11 mouse cellular contexts compared by ENCODE assay signal in genomic region chr9:65011304-65011703, GRCm38 (mm10). TPM values are rescaled to one million over a fixed set of nuclear protein-coding genes. Genes with fewer than 3 reads are reported as not detected.
DNase-seq lines count a peak whose midpoint lies in the region; ATAC-seq and TF ChIP-seq lines count a peak whose summit lies in the region.
"Had no signal": no experiment of that assay in that cellular context is flagged by ENCODE, and none has a peak within 500 bp of the region (broad histone marks: within the 10 kb centered on the region; RNA-seq: fewer than 3 reads in every experiment).

No protein-coding gene starts in this region.

- peaks cover 6% of the 10 kb centered on the region for H3K4me1 ChIP-seq in cerebellum, adult 2 months (ENCODE audit: control insufficient read depth, insufficient read depth, low read length)
- H3K4me1 ChIP-seq in liver, embryonic 11.5 days (replicated peaks; ENCODE audit: control insufficient read depth, insufficient read depth, low read length), result peaks cover 11% of the 10 kb centered on the region
- H3K4me1 ChIP-seq in bone marrow, adult 2 months (ENCODE audit: control insufficient read depth, insufficient read depth, low read length), result no peaks in the 10 kb centered on the region; the same call in 1 of the 2 replicates
- H3K4me1 ChIP-seq in forebrain, embryonic 12.5 days, result peaks cover 11% of the 10 kb centered on the region
- H3K4me1 ChIP-seq: limb, embryonic 12.5 days had no signal

- no peaks in the 10 kb centered on the region; the same call in 1 of the 2 replicates for H3K9me3 ChIP-seq in liver, embryonic 11.5 days (ENCODE audit: control insufficient read depth, low read length)
- H3K9me3 ChIP-seq in forebrain, embryonic 12.5 days, result no peaks in the 10 kb centered on the region
- H3K9me3 ChIP-seq: embryonic facial prominence, embryonic 15.5 days had no signal

- WGBS in cerebellum, adult 2 months, result 55% methylated on average over 6 of the region's 6 CpGs
- 52% methylated on average over 6 of the region's 6 CpGs for WGBS in liver, embryonic 11.5 days
- WGBS in bone marrow, adult 2 months, result 58% methylated on average over 6 of the region's 6 CpGs
- 59% methylated on average over 6 of the region's 6 CpGs for WGBS in forebrain, embryonic 12.5 days

- no peak for ATAC-seq in cerebellum, adult (ENCODE audit: insufficient number of reproducible peaks, low FRiP score, low TSS enrichment)
- ATAC-seq in liver, embryonic 11.5 days (replicated peaks; ENCODE audit: low FRiP score), result no peak
- ATAC-seq in forebrain, embryonic 12.5 days (ENCODE audit: low FRiP score), result no peak

- TF ChIP-seq POLR2A in cerebellum, adult 2 months (IDR thresholded peaks at IDR 0.05; ENCODE audit: borderline replicate concordance, insufficient read depth, low read length), result no peak
- no peak for TF ChIP-seq POLR2A in bone marrow, adult 2 months (IDR thresholded peaks at IDR 0.05; ENCODE audit: borderline replicate concordance, control insufficient read depth, low read depth, low read length)

- no peak overlapping the region for H3K4me3 ChIP-seq in cerebellum, adult 2 months (replicated peaks; ENCODE audit: insufficient read depth, low read depth, low read length)
- H3K4me3 ChIP-seq in liver, embryonic 11.5 days (ENCODE audit: low read depth, low read length), result no peak overlapping the region
- no peak overlapping the region for H3K4me3 ChIP-seq in bone marrow, adult 2 months (replicated peaks; ENCODE audit: control insufficient read depth, low read depth, low read length)
- no peak overlapping the region for H3K4me3 ChIP-seq in forebrain, embryonic 12.5 days (replicated peaks)
- H3K4me3 ChIP-seq: embryonic facial prominence, embryonic 15.5 days; limb, embryonic 12.5 days had no signal

- no peak overlapping the region for H3K9ac ChIP-seq in liver, embryonic 11.5 days (ENCODE audit: low read depth, low read length)
- H3K9ac ChIP-seq in forebrain, embryonic 12.5 days, result no peak overlapping the region
- H3K9ac ChIP-seq: embryonic facial prominence, embryonic 15.5 days; limb, embryonic 12.5 days had no signal

- peaks cover 7% of the 10 kb centered on the region; the same call in 1 of the 2 replicates for H3K36me3 ChIP-seq in liver, embryonic 11.5 days (ENCODE audit: control insufficient read depth, insufficient read depth, low read length)
- H3K36me3 ChIP-seq in forebrain, embryonic 12.5 days (replicated peaks), result peaks cover 20% of the 10 kb centered on the region

- H3K27ac ChIP-seq in cerebellum, adult 2 months (ENCODE audit: insufficient read depth, low read length), result no peak overlapping the region
- no peak overlapping the region for H3K27ac ChIP-seq in liver, embryonic 11.5 days (ENCODE audit: low read depth, low read length)
- no peak overlapping the region for H3K27ac ChIP-seq in bone marrow, adult 2 months (ENCODE audit: control insufficient read depth, insufficient read depth, low read depth, low read length, poor library complexity)
- H3K27ac ChIP-seq in forebrain, embryonic 12.5 days, result no peak overlapping the region
- H3K27ac ChIP-seq: embryonic facial prominence, embryonic 15.5 days; limb, embryonic 12.5 days had no signal

- no peaks in the 10 kb centered on the region for H3K27me3 ChIP-seq in cerebellum, adult 2 months (ENCODE audit: control insufficient read depth, insufficient read depth, low read length)
- H3K27me3 ChIP-seq in liver, embryonic 11.5 days (replicated peaks; ENCODE audit: control insufficient read depth, insufficient read depth, low read length), result no peaks in the 10 kb centered on the region
- no peaks in the 10 kb centered on the region for H3K27me3 ChIP-seq in forebrain, embryonic 12.5 days
- H3K27me3 ChIP-seq: embryonic facial prominence, embryonic 15.5 days; limb, embryonic 12.5 days had no signal

- no peak overlapping the region for H3K4me2 ChIP-seq in liver, embryonic 11.5 days
- no peak overlapping the region for H3K4me2 ChIP-seq in forebrain, embryonic 12.5 days
- H3K4me2 ChIP-seq: embryonic facial prominence, embryonic 15.5 days; limb, embryonic 12.5 days had no signal

- no peak for DNase-seq in cerebellum, adult 2 months
- peak; percentile 36 for DNase-seq in liver
- no peak for DNase-seq in liver, embryonic 11.5 days (ENCODE audit: low spot score)
- peak; percentile 72 for DNase-seq in lung, postnatal 10 days
- no peak for DNase-seq in layer of hippocampus, postnatal 14 days (ENCODE audit: low spot score in 2 of 2)

- TF ChIP-seq CTCF in cerebellum, adult 2 months (IDR thresholded peaks at IDR 0.05; ENCODE audit: borderline replicate concordance, insufficient read depth, low read depth, low read length), result peak; percentile 26; the same call in 1 of the 2 replicates
- TF ChIP-seq CTCF in bone marrow, adult 2 months (IDR thresholded peaks at IDR 0.05; ENCODE audit: control insufficient read depth, insufficient read depth, low read length), result peak; percentile 23; the same call in 1 of the 2 replicates

RNA-seq across cellular contexts. Expression of gene Hacd3, which starts 10.2 kb away (rescaled TPM):
- polyA plus RNA-seq in cerebellum, adult 2 months (2012; rRNA removed), result 150 and 152 TPM in 2 replicates
- polyA plus RNA-seq in liver, embryonic 11.5 days (2014; fragmentation: Nextera tagmentation; extraction: Ambion mirVana), result 83.6 and 95.4 TPM in 2 replicates
- polyA plus RNA-seq in bone marrow, adult 2 months (2011; ENCODE audit: insufficient read depth, insufficient read length, low replicate concordance, missing spikeins), result 9.2 and 18.0 TPM in 2 replicates
- total RNA-seq in layer of hippocampus, postnatal 14 days (2021), result 100 to 1,000 TPM; 161 to 165 TPM
- 138 and 140 TPM in 2 replicates for polyA plus RNA-seq in forebrain, embryonic 12.5 days (2016; fragmentation: Nextera tagmentation; extraction: Ambion mirVana)

RNA-seq across cellular contexts. Expression of gene Dpp8, which starts 20.9 kb away (rescaled TPM):
- polyA plus RNA-seq in cerebellum, adult 2 months (2012; rRNA removed), result 76.6 and 85.8 TPM in 2 replicates
- polyA plus RNA-seq in liver, embryonic 11.5 days (2014; fragmentation: Nextera tagmentation; extraction: Ambion mirVana), result 30.9 and 36.7 TPM in 2 replicates
- 23.7 and 25.9 TPM in 2 replicates for polyA plus RNA-seq in bone marrow, adult 2 months (2011; ENCODE audit: insufficient read depth, insufficient read length, low replicate concordance, missing spikeins)
- total RNA-seq in layer of hippocampus, postnatal 14 days (2021), result 100 to 1,000 TPM; 136 to 151 TPM
- 57.8 and 60.7 TPM in 2 replicates for polyA plus RNA-seq in forebrain, embryonic 12.5 days (2016; fragmentation: Nextera tagmentation; extraction: Ambion mirVana)

RNA-seq across cellular contexts. Expression of gene Ints14, which starts 50.6 kb away (rescaled TPM):
- 24.1 and 26.4 TPM in 2 replicates for polyA plus RNA-seq in cerebellum, adult 2 months (2012; rRNA removed)
- polyA plus RNA-seq in liver, embryonic 11.5 days (2014; fragmentation: Nextera tagmentation; extraction: Ambion mirVana), result 58.4 and 69.8 TPM in 2 replicates
- 7.7 and 9.0 TPM in 2 replicates for polyA plus RNA-seq in bone marrow, adult 2 months (2011; ENCODE audit: insufficient read depth, insufficient read length, low replicate concordance, missing spikeins)
- 10 to 100 TPM; 22.4 to 25.0 TPM for total RNA-seq in layer of hippocampus, postnatal 14 days (2021)
- polyA plus RNA-seq in forebrain, embryonic 12.5 days (2016; fragmentation: Nextera tagmentation; extraction: Ambion mirVana), result 60.9 and 62.8 TPM in 2 replicates

RNA-seq across cellular contexts. Expression of gene Slc24a1, which starts 59.9 kb away (rescaled TPM):
- 0.02 and 0.03 TPM in 2 replicates for polyA plus RNA-seq in cerebellum, adult 2 months (2012; rRNA removed)
- polyA plus RNA-seq in liver, embryonic 11.5 days (2014; fragmentation: Nextera tagmentation; extraction: Ambion mirVana), result 0.04 and 0.12 TPM in 2 replicates
- polyA plus RNA-seq in bone marrow, adult 2 months (2011; ENCODE audit: insufficient read depth, insufficient read length, low replicate concordance, missing spikeins), result 0.25 TPM in 1 of 2 replicates, not detected in the other
- under 1 TPM; 0.12 to 0.28 TPM for total RNA-seq in layer of hippocampus, postnatal 14 days (2021)
- 0.11 TPM in 1 of 2 replicates, not detected in the other for polyA plus RNA-seq in forebrain, embryonic 12.5 days (2016; fragmentation: Nextera tagmentation; extraction: Ambion mirVana)
- polyA plus RNA-seq: C2C12 had no signal

Comparison
In these comparisons a context has a peak if more than half of its experiments do, and no peak if none do; other contexts are left out.
1. DNase-seq: peak in liver (single experiment) and lung, postnatal 10 days (single experiment); none in cerebellum, adult 2 months (0 of 2), liver, embryonic 11.5 days (single experiment) and layer of hippocampus, postnatal 14 days (0 of 2).